In genomic region chr2:120976308-120976707, GRCm38 (mm10) we compare ENCODE assay signal across 8 mouse cellular contexts. TPM values are rescaled to one million over a fixed set of nuclear protein-coding genes. Genes with fewer than 3 reads are reported as not detected.
DNase-seq lines count a peak whose midpoint lies in the region; ATAC-seq and TF ChIP-seq lines count a peak whose summit lies in the region.

No protein-coding gene starts in this region.

- no peak overlapping the region; the same call in 1 of the 2 replicates for H3K4me2 ChIP-seq in midbrain, embryonic 11.5 days
- H3K4me2 ChIP-seq in limb, embryonic 14.5 days (replicated peaks; ENCODE audit: low read depth, low read length, severe bottlenecking) = 0 out of 2 replicates have a peak overlapping the region, but pooled peaks have one; percentile 97
- H3K4me2 ChIP-seq in neural tube, embryonic 15.5 days = peak overlapping the region; percentile 76

- H3K9ac ChIP-seq in midbrain, embryonic 11.5 days (ENCODE audit: low read length) = no peak overlapping the region
- H3K9ac ChIP-seq in limb, embryonic 14.5 days (ENCODE audit: low read depth, low read length, severe bottlenecking) = no peak overlapping the region
- no peak overlapping the region for H3K9ac ChIP-seq in neural tube, embryonic 15.5 days (replicated peaks)

- peak; percentile 45 for DNase-seq in cerebellum, adult 9-11 months
- DNase-seq in cerebellum, adult 11 months = no peak
- no peak for DNase-seq in midbrain, embryonic 10.5 days (ENCODE audit: low spot score)
- DNase-seq in midbrain, embryonic 11.5 days (ENCODE audit: low spot score, missing footprints) = no peak
- no peak for DNase-seq in limb, embryonic 14.5 days (ENCODE audit: low spot score)
- no peak for DNase-seq in spleen, adult 12 weeks (ENCODE audit: low spot score)
- no peak for DNase-seq in right cerebral cortex, adult 2 months (ENCODE audit: low spot score in 2 of 2)

- 49% methylated on average over 4 of the region's 4 CpGs for WGBS in midbrain, embryonic 10.5 days
- WGBS in midbrain, embryonic 11.5 days = 50% methylated on average over 4 of the region's 4 CpGs
- WGBS in limb, embryonic 14.5 days = 53% methylated on average over 4 of the region's 4 CpGs
- 53% methylated on average over 4 of the region's 4 CpGs for WGBS in neural tube, embryonic 15.5 days

- H3K4me1 ChIP-seq in midbrain, embryonic 10.5 days = peaks cover 24% of the 10 kb centered on the region
- no peaks in the 10 kb centered on the region for H3K4me1 ChIP-seq in midbrain, embryonic 11.5 days (ENCODE audit: control insufficient read depth, insufficient read depth, low read length)
- H3K4me1 ChIP-seq in limb, embryonic 14.5 days (ENCODE audit: control insufficient read depth, insufficient read depth, low read length) = no peaks in the 10 kb centered on the region
- H3K4me1 ChIP-seq in neural tube, embryonic 15.5 days = peaks cover 16% of the 10 kb centered on the region

- no peak for TF ChIP-seq POLR2A in limb, embryonic 14.5 days (IDR thresholded peaks at IDR 0.05; ENCODE audit: borderline replicate concordance, extremely low read depth, insufficient read depth, insufficient read length)

- no peak for ATAC-seq in midbrain, embryonic 11.5 days (ENCODE audit: low FRiP score)
- no peak for ATAC-seq in limb, embryonic 14.5 days (ENCODE audit: low FRiP score, low read depth)
- ATAC-seq in neural tube, embryonic 15.5 days (ENCODE audit: low FRiP score) = no peak

- H3K27ac ChIP-seq in midbrain, embryonic 10.5 days (replicated peaks) = no peak overlapping the region
- no peak overlapping the region for H3K27ac ChIP-seq in midbrain, embryonic 11.5 days (ENCODE audit: low read depth, low read length)
- H3K27ac ChIP-seq in limb, embryonic 14.5 days (replicated peaks; ENCODE audit: low read depth, low read length) = no peak overlapping the region
- no peak overlapping the region for H3K27ac ChIP-seq in neural tube, embryonic 15.5 days (replicated peaks)

- no peaks in the 10 kb centered on the region for H3K36me3 ChIP-seq in midbrain, embryonic 10.5 days
- H3K36me3 ChIP-seq in midbrain, embryonic 11.5 days (ENCODE audit: control insufficient read depth, insufficient read depth, low read length) = no peaks in the 10 kb centered on the region
- no peaks in the 10 kb centered on the region for H3K36me3 ChIP-seq in limb, embryonic 14.5 days (ENCODE audit: control insufficient read depth, insufficient read depth, low read length)
- peaks cover 6% of the 10 kb centered on the region; the same call in 1 of the 2 replicates for H3K36me3 ChIP-seq in neural tube, embryonic 15.5 days

- H3K27me3 ChIP-seq in midbrain, embryonic 10.5 days (ENCODE audit: low read depth, poor library complexity, severe bottlenecking) = peaks cover 14% of the 10 kb centered on the region
- H3K27me3 ChIP-seq in midbrain, embryonic 11.5 days (ENCODE audit: control insufficient read depth, insufficient read depth, low read length) = no peaks in the 10 kb centered on the region
- H3K27me3 ChIP-seq in limb, embryonic 14.5 days (ENCODE audit: control insufficient read depth, insufficient read depth, low read length) = no peaks in the 10 kb centered on the region; the same call in 1 of the 2 replicates
- H3K27me3 ChIP-seq in neural tube, embryonic 15.5 days (replicated peaks) = no peaks in the 10 kb centered on the region

- peak overlapping the region; percentile 88 for H3K4me3 ChIP-seq in midbrain, embryonic 10.5 days
- H3K4me3 ChIP-seq in midbrain, embryonic 11.5 days (ENCODE audit: low read depth, low read length) = no peak overlapping the region
- no peak overlapping the region for H3K4me3 ChIP-seq in limb, embryonic 14.5 days (replicated peaks; ENCODE audit: low read length)
- H3K4me3 ChIP-seq in neural tube, embryonic 15.5 days (replicated peaks) = no peak overlapping the region

- H3K9me3 ChIP-seq in midbrain, embryonic 10.5 days (replicated peaks) = no peaks in the 10 kb centered on the region
- H3K9me3 ChIP-seq in midbrain, embryonic 11.5 days (ENCODE audit: control insufficient read depth, low read length) = no peaks in the 10 kb centered on the region
- H3K9me3 ChIP-seq in limb, embryonic 14.5 days (ENCODE audit: control insufficient read depth, low read length) = no peaks in the 10 kb centered on the region
- H3K9me3 ChIP-seq in neural tube, embryonic 15.5 days (replicated peaks) = no peaks in the 10 kb centered on the region

RNA-seq across cellular contexts. Expression of gene Tmem62, which starts 0.5 kb away (rescaled TPM):
- polyA plus RNA-seq in midbrain, embryonic 10.5 days (2016; fragmentation: Nextera tagmentation; extraction: Ambion mirVana) = 3.3 and 5.4 TPM in 2 replicates
- 6.2 and 7.0 TPM in 2 replicates for polyA plus RNA-seq in midbrain, embryonic 11.5 days (2014; fragmentation: Nextera tagmentation; extraction: Ambion mirVana)
- 2.9 and 3.0 TPM in 2 replicates for polyA plus RNA-seq in limb, embryonic 14.5 days (2012; rRNA removed)
- 1.4 and 1.5 TPM in 2 replicates for polyA plus RNA-seq in limb, embryonic 14.5 days (2014; fragmentation: Nextera tagmentation; extraction: Ambion mirVana)
- 15.0 and 15.1 TPM in 2 replicates for polyA plus RNA-seq in neural tube, embryonic 15.5 days (2015; fragmentation: Nextera tagmentation; extraction: Ambion mirVana)

RNA-seq across cellular contexts. Expression of gene Ubr1, which starts 5.8 kb away (rescaled TPM):
- polyA plus RNA-seq in midbrain, embryonic 10.5 days (2016; fragmentation: Nextera tagmentation; extraction: Ambion mirVana) = 23.2 and 28.7 TPM in 2 replicates
- polyA plus RNA-seq in midbrain, embryonic 11.5 days (2014; fragmentation: Nextera tagmentation; extraction: Ambion mirVana) = 21.0 and 21.7 TPM in 2 replicates
- 16.8 and 29.9 TPM in 2 replicates for polyA plus RNA-seq in limb, embryonic 14.5 days (2012; rRNA removed)
- 22.3 and 22.6 TPM in 2 replicates for polyA plus RNA-seq in limb, embryonic 14.5 days (2014; fragmentation: Nextera tagmentation; extraction: Ambion mirVana)
- polyA plus RNA-seq in neural tube, embryonic 15.5 days (2015; fragmentation: Nextera tagmentation; extraction: Ambion mirVana) = 29.7 and 33.0 TPM in 2 replicates

RNA-seq across cellular contexts. Expression of gene Ccndbp1, which starts 31.9 kb away (rescaled TPM):
- polyA plus RNA-seq in midbrain, embryonic 10.5 days (2016; fragmentation: Nextera tagmentation; extraction: Ambion mirVana) = 34.4 and 44.9 TPM in 2 replicates
- polyA plus RNA-seq in midbrain, embryonic 11.5 days (2014; fragmentation: Nextera tagmentation; extraction: Ambion mirVana) = 51.6 and 52.7 TPM in 2 replicates
- 36.9 and 39.9 TPM in 2 replicates for polyA plus RNA-seq in limb, embryonic 14.5 days (2012; rRNA removed)
- 40.2 and 40.7 TPM in 2 replicates for polyA plus RNA-seq in limb, embryonic 14.5 days (2014; fragmentation: Nextera tagmentation; extraction: Ambion mirVana)
- 78.0 and 81.7 TPM in 2 replicates for polyA plus RNA-seq in neural tube, embryonic 15.5 days (2015; fragmentation: Nextera tagmentation; extraction: Ambion mirVana)
